Mouse (Mus musculus) embryonic fibroblast, embryonic 13.5 days (primary cell): ENCODE data around the gene Ubash3b. TPM values are rescaled to one million over a fixed set of nuclear protein-coding genes. Genes with fewer than 3 reads are reported as not detected.

Source experiments
- H3K27ac ChIP-seq: 2 replicates; pipeline ENCODE4 v1.5.1; 2012; ENCODE audit warnings: low read length, control low read depth, inconsistent platforms; ENCODE audit not compliant: insufficient read depth
- H3K4me1 ChIP-seq: 2 replicates; pipeline ENCODE4 v1.6.1; 2011; ENCODE audit warnings: low read length; ENCODE audit not compliant: control insufficient read depth, insufficient read depth
- H3K4me3 ChIP-seq: 2 replicates; pipeline ENCODE4 v1.5.1; 2011; ENCODE audit warnings: mild to moderate bottlenecking, control low read depth, low read length; ENCODE audit not compliant: insufficient read depth
- CTCF ChIP-seq: IDR thresholded peaks from 2 replicates; pipeline ENCODE4 v1.5.1; 2011; ENCODE audit warnings: mild to moderate bottlenecking, control low read depth, low read length, moderate library complexity, borderline replicate concordance; ENCODE audit not compliant: insufficient read depth
- POLR2A ChIP-seq: IDR thresholded peaks from 2 replicates; pipeline ENCODE4 v1.6.1; 2011; ENCODE audit warnings: low read depth, mild to moderate bottlenecking, control low read depth, low read length, moderate library complexity
- polyA plus RNA-seq: library from polyadenylated mRNA; stranded (reverse); fragments of >200 nt; gene quantifications from 2 replicates; pipeline ENCODE4 v1.2.4, GENCODE M21; 2011; ENCODE audit warnings: low read depth; ENCODE audit not compliant: missing spikeins, insufficient read length

Ubash3b gene
- polyA plus RNA-seq, 1 experiment = 4.2 TPM

GRCm38 (mm10) chr9:41020486-41020885, 141.0 kb downstream of the Ubash3b start:
- TF ChIP-seq POLR2A (no peak), CTCF (no peak)
- Histone ChIP-seq H3K4me1 (peaks cover 3% of the 10 kb centered on the region; the same call in 1 of the 2 replicates), H3K4me3 (no peak overlapping the region), H3K27ac (peak overlapping the region; percentile 1; the same call in 1 of the 2 replicates)

- Histone ChIP-seq H3K4me3 (no peak overlapping the region), H3K27ac (no peak overlapping the region), H3K4me1 (no peaks in the 10 kb centered on the region)
- TF ChIP-seq CTCF (no peak), POLR2A (no peak)
These were observed 147.0 kb downstream of the Ubash3b start for GRCm38 (mm10) chr9:41014512-41014911.

DNA sequence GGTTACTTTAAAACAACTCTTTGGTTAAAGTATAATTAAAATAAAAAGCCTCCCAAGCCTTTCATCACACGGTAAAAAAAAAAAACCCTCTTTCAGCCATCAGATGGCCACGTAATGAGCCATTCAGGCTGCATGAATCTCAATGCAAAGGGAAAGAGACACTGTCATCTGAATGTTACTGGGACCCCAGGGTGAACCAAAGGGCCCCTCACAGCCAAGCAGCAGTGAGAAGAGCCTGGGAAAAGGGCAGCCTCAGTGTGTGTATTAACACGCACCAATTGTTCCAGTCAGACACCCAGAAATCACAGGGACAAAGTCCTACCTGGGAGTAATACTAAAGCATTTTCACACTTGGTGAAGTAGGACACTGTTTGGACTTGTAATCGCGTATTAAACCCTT, 149.0 kb downstream of the Ubash3b start:
- no peak for TF ChIP-seq POLR2A
- no peak for TF ChIP-seq CTCF
- no peaks in the 10 kb centered on the region for H3K4me1 ChIP-seq
- no peak overlapping the region for H3K4me3 ChIP-seq
- H3K27ac ChIP-seq = no peak overlapping the region

DNA sequence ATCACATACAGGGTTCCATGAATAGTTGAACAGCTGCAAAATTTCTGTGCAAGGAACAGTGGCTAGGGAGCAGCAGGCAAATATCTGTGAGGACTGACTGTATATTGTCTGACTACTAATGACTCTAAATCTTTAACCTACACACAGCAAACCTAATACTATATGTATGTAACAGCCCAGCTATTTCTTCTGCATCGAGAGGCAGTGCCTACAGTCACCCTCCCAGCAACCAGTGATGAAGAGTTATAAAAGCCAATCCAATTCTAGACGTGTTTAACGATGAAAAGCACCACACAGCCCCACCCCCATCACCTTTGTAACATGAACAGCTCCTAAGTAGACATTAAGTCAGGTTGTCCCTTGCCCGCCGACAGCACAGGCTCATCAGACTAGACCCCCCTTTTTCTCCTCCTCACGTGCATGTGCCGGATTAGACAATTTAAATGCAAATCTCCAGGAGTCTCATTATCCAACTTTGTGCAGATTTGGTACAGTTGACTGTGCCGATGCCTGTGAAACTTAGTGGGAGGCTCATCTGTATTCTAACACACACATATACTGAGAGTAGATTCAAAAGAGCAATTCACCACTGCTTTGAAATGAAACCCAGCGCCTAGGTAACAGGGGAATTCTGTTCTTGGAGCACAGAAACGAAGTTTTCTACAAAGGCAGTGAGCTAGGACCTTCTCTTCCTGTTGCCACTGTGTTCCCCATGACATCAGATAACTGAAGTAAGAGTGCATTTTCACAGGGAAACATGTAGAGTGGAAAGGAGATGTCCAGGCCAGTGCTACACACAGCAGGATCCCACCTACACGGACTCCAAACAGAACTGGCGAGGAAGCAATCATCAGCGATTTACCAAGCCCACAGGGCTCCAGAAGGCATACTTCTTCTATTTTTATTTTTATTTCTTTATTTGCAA, 149.7 kb downstream of the Ubash3b start:
- no peaks in the 10 kb centered on the region for H3K4me1 ChIP-seq
- TF ChIP-seq POLR2A (no peak), CTCF (no peak)
- no peak overlapping the region for H3K4me3 ChIP-seq

DNA sequence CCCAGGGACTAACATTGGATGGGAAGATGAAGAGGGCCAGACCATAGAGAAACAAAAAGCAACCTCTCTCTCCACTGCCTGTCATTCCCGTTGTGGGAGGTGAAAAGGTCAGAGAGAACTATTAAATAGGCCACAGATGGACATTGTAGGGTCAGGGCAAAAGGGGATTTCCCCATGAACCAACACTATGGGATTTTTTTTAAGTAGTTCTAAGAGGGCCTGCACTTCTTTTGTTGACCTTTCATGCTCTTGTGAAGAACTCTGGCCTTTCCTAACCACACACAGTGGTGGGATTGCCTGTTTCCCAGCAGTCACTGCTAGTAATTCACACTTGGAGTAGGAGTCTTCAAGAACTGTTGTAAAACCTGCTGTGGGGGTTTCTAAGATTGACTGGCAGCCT, 153.7 kb downstream of the Ubash3b start:
- Histone ChIP-seq H3K27ac (no peak overlapping the region), H3K4me1 (no peaks in the 10 kb centered on the region), H3K4me3 (no peak overlapping the region)
- TF ChIP-seq CTCF (no peak), POLR2A (no peak)

More for the DNA sequence above, 149.7 kb downstream of the Ubash3b start:
- H3K27ac ChIP-seq = no peak overlapping the region

DNA sequence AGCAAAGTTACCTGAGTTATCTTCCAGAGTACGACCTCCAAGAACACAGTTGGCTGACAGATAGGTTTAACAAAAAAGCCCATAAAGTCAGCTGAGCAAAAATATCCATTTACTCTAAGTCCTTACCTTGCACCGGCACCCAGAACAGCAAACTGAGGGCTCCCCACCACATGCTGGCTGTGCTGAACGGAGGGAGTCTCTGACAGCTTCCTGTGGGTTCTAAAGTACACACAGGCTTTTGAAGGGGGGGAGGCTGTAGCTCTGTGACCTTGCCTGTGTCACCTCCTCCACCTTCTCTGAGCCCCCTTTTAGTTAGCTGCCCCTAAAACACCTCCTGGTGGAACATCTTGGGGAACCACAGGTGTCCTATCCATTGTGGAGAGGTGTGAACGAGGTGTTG, 157.1 kb downstream of the Ubash3b start, which contains the start of gene Crtam:
Gene Crtam (minus strand): TSS at position 214 of the 400 bp plus-strand sequence.
- TF ChIP-seq CTCF (no peak), POLR2A (no peak)
- Histone ChIP-seq H3K27ac (no peak within 1 kb of the TSS), H3K4me1 (no peaks in the 10 kb centered on the region), H3K4me3 (no peak within 1 kb of the TSS)

DNA sequence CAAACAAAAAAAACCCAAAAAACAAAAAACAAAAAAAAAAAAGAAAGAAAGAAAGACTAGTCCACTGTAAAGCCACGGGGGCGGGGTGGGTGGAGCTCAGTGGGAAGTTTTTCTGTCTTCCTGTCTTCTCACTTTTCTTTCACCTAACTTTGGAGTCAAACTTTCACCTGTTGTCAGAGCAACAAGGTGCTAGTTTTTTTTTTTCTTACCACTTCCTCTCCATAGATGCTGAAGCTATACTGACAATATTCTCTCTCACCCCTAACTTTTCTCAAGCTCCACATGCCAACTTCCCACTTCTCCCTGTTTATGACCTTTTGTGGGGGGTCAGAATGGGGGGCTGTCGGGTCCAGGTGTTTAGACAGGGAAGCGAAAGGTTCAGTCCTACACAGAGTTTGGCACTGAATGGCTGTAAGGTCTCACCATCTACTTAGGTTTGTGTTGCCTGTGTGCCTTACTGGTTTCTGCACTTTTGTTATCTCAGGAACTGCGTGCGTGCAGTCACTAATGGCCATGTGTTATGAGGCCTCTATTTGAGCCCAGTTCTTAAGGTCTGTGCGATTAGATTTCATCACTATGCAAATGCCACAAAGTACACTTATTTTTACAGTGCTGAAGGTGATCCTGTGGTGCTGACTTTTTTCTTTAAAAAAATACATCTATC, 164.2 kb downstream of the Ubash3b start:
- no peak overlapping the region for H3K4me3 ChIP-seq
- no peak for TF ChIP-seq CTCF
- TF ChIP-seq POLR2A = no peak

DNA sequence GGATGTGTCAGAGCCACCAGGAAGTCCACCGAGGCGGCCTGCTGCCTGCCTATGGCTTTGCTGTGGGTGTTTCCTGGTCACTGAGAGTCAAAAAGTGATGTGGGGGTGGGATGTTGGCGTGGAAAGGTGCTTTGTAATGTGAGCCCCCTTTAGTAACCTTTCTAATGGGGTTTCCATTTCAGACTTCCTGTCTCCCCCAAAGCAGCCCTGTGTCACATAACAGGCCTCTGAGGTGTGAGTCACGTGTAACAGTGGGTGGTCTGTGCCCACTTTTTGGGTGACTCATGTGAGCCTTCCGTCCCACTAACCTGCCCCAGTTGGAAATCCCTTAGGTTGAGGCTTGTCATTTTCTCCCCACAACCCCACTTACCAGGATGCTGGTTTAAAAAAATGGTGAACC, 167.4 kb downstream of the Ubash3b start:
- Histone ChIP-seq H3K27ac (no peak overlapping the region), H3K4me3 (no peak overlapping the region), H3K4me1 (peaks cover 7% of the 10 kb centered on the region)
- TF ChIP-seq POLR2A (no peak), CTCF (no peak)

More for the DNA sequence above, 164.2 kb downstream of the Ubash3b start:
- Histone ChIP-seq H3K27ac (no peak overlapping the region), H3K4me1 (peaks cover 7% of the 10 kb centered on the region)

DNA sequence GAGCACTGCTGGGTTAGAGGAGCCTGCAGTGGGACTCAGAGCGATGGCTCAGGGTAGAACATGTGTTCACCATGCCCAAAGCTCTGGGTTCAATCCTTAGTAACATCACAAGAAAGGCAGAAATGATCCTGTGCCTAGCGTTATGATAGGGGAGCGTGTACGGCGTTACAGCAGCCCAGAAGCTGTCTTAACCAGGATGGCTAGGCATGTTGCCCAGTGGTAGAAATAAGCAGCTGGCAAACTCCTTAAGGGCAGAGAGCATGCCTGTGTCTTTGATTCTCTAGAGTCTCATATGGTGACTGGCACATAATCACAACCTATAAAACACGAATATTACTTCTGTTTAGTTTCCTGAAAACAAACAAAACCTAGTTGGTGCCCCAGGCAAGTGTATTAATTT, 170.0 kb downstream of the Ubash3b start:
- Histone ChIP-seq H3K27ac (no peak overlapping the region), H3K4me3 (no peak overlapping the region), H3K4me1 (peaks cover 7% of the 10 kb centered on the region)
- TF ChIP-seq CTCF (no peak), POLR2A (no peak)

DNA sequence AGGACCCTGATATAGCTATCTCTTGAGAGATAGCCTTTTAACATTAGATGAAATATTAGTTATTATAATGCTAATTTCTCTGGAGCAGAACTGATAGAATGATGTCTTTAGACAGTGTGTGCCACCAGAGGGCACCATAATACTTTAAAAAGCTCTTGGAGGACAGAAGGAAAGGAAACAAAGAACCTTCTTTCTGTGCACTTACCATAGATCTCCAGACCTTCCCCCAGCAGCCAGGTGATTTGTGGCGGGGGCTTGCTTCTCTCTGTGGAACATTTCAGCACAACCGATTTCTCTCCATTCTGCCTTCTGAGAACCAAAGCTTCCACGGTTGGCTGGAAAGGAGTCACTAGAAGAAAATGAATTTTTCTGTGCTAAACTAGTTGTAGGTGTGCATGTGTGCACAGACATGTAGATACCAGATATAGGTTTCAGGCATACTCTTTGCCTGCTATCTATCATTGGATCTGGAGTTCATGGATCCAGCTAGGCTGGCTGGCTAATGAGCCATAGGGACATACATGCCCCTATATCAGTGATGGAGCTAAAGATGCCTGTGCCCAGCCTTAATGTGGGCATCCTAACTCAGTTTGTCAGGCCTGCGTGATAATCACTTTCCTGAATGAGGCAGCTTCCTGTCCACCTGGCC, 171.4 kb downstream of the Ubash3b start:
- TF ChIP-seq CTCF (no peak), POLR2A (no peak)
- Histone ChIP-seq H3K4me3 (no peak overlapping the region), H3K27ac (no peak overlapping the region), H3K4me1 (peaks cover 7% of the 10 kb centered on the region)
